Mouse (Mus musculus): ENCODE measurements around the gene Pip5k1b. TPM values are rescaled to one million over a fixed set of nuclear protein-coding genes. Genes with fewer than 3 reads are reported as not detected.

Gene Pip5k1b
- polyA plus RNA-seq, 1 experiment: 2.8 TPM

DNA sequence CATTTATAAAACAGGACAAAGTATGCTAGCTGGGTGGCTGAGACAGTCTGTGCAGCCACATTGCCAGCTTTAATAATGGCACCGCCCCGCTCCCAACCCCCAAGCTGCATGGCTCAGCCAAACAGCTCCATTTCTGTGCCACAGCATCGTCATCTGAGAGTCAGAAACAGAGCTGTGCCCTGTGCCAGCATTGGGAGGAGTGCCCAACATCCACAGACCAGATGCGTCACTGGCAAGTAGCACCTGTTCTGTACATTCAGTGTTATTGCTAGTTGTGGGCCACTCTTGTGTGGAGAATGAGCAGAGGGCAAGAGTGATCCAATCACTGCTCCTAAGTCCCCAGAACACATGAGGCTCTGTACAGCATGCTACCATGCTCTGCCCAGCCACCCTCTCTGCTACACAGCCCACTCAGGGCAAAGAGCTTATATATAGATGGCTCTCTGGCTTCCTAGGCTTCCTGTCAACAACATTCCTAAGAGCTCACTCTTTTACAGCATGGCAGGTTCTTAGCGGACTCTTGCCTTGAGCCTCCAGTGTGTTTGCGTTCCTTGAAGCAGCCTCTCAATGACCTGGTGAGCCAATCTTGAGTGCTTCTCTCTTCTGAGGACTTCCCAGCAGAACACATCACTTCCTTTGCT lies 99.0 kb downstream of the Pip5k1b start:
- DNase-seq (ENCODE audit: low read depth): peak; percentile 64
- TF ChIP-seq CTCF (IDR thresholded peaks at IDR 0.05; ENCODE audit: borderline replicate concordance, extremely low read depth, insufficient read depth, insufficient read length) (no peak), POLR2A (IDR thresholded peaks at IDR 0.05; ENCODE audit: borderline replicate concordance, extremely low read depth, insufficient read depth, insufficient read length, poor library complexity, severe bottlenecking) (no peak)

DNA sequence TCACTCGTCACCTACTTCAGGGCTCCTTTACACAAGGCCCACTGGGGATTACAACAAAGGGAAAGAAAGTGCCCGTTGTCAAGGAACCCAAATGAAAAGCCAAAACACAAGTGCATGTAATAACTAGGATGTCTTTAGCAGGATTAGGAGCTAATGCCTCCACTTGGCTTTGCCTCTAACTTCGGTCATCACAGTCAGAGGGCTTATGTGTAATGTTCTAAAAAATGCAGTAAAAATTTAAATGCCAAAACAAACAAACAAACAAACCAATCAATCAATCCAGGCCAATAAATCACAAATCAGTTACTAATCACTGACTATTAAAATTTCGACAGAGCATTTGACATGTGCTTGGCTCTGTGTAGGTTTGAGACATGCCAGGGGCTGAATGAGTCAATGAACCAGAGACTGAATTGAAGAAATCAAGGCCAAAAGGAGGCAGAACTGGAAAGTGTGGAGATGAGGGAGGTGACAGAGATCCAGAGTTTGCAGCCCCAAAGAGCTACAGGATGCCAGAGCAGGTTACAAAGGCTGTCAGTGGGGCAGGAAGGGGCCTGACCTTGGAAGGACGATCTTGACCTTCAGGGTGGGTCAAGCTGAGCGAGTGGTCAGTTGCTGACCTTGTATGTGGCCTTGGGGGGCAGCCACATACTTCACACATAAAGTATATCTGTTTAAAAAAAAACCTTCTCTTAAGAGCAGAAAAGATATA lies 100.3 kb downstream of the Pip5k1b start:
- no peak for DNase-seq (ENCODE audit: low read depth)
- TF ChIP-seq CTCF (IDR thresholded peaks at IDR 0.05; ENCODE audit: borderline replicate concordance, extremely low read depth, insufficient read depth, insufficient read length) (no peak), POLR2A (IDR thresholded peaks at IDR 0.05; ENCODE audit: borderline replicate concordance, extremely low read depth, insufficient read depth, insufficient read length, poor library complexity, severe bottlenecking) (no peak)

DNA sequence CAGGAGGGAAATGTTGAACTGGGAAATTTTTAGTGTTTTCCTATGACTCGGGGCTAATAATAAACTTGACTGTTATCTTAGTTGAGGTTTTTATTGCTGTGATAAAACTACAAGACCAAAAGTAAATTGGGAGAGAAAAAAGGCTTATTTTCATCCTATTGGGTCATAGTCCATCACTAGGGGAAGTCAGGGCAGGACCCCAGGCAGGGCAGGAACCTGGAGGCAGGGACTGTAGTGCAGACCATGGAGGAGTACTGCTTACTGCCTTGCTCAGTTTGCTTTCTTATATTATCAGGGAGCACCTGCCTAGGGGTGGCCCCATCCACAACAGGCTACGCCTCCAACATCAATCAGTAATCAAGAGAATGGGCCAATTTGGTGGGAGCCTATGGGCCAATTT lies 101.2 kb downstream of the Pip5k1b start:
- no peak for DNase-seq (ENCODE audit: low read depth)
- no peak for TF ChIP-seq POLR2A (IDR thresholded peaks at IDR 0.05; ENCODE audit: borderline replicate concordance, extremely low read depth, insufficient read depth, insufficient read length, poor library complexity, severe bottlenecking)

DNA sequence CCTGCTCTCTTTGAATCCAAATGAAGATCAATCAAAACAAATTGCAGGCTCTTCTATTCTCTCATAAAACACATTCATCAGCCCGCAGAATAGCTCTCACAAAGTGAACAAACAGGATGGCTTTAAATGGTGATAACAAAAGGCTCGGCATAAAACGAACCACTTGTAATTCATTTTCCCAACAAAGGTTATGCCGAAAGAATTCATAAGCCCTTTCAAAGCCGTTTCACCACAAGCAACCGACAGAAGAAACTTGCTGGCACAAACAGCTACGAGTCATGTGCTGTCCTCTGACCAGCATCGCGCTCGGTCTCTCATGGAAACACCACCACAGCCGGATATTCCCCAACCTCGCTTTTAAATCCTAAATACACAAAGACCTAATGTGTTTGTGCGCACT lies 102.3 kb downstream of the Pip5k1b start:
- peak; percentile 88 for DNase-seq (ENCODE audit: low read depth)
- no peak for TF ChIP-seq CTCF (IDR thresholded peaks at IDR 0.05; ENCODE audit: borderline replicate concordance, extremely low read depth, insufficient read depth, insufficient read length)

DNA sequence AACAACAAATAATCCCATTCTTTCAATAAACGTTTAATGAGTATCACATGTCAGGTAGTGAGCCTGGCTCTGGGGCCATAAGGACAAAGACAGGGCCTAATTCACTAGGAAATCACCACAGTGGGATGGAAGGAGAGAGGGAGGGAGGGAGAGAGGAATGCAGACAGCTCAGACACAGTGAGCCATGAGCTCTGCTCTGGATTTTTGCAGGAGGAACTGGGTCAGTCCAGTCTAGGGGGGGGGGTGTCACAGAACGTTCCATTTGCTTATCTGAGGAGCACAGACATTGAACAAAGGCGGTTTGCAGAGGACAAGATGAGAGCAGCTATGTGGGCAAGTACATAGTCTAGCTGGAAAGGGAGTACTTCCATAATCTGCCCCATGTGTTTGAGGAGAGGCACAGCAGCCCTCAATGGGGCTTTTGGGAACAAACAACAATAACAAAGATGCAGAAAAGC lies 103.2 kb downstream of the Pip5k1b start:
- peak; percentile 70 for DNase-seq (ENCODE audit: low read depth)
- no peak for TF ChIP-seq POLR2A (IDR thresholded peaks at IDR 0.05; ENCODE audit: borderline replicate concordance, extremely low read depth, insufficient read depth, insufficient read length, poor library complexity, severe bottlenecking)
- no peak for TF ChIP-seq CTCF (IDR thresholded peaks at IDR 0.05; ENCODE audit: borderline replicate concordance, extremely low read depth, insufficient read depth, insufficient read length)

DNA sequence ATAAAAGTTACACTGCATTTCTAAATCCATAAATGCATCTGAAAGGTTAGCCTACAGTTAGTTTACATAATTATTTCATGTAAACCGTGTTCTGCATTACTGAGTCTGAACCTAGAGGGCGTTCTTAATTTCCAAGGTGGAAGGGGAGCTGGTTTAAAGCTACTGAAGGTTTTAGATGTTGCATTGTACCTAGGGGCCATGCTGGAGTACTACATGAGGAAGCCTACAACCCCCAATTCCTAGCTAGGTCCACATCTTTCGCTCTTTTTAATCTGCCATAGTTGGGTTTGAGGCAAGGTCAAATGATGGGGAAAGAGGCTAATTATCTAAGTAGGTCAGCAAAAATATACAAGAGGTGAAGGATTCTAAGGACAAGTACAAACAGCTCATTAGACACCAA lies 104.0 kb downstream of the Pip5k1b start:
- TF ChIP-seq CTCF (IDR thresholded peaks at IDR 0.05; ENCODE audit: borderline replicate concordance, extremely low read depth, insufficient read depth, insufficient read length) (no peak), POLR2A (IDR thresholded peaks at IDR 0.05; ENCODE audit: borderline replicate concordance, extremely low read depth, insufficient read depth, insufficient read length, poor library complexity, severe bottlenecking) (no peak)
- DNase-seq (ENCODE audit: low read depth): no peak

DNA sequence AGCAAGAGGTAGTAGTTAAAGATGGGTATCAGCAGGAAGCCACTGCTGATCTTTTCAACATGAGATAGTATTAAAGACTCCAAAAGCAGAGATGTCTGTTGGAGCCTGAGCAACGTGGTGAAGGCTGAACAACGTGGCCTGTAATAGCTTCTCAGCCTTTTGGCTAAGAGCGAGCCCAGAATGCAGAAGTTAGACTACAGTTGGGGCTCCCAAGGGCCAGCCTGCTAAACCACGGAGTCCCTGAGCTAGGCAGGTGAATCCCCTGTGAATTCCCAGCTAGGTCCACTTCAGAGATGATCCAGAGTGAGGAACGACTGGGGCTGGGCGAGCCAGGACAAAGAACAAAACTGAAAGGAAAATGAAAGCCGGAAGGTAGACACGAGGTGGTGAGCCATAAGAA lies 104.9 kb downstream of the Pip5k1b start:
- DNase-seq (ENCODE audit: low read depth): no peak
- TF ChIP-seq POLR2A (IDR thresholded peaks at IDR 0.05; ENCODE audit: borderline replicate concordance, extremely low read depth, insufficient read depth, insufficient read length, poor library complexity, severe bottlenecking) (no peak), CTCF (IDR thresholded peaks at IDR 0.05; ENCODE audit: borderline replicate concordance, extremely low read depth, insufficient read depth, insufficient read length) (no peak)

DNA sequence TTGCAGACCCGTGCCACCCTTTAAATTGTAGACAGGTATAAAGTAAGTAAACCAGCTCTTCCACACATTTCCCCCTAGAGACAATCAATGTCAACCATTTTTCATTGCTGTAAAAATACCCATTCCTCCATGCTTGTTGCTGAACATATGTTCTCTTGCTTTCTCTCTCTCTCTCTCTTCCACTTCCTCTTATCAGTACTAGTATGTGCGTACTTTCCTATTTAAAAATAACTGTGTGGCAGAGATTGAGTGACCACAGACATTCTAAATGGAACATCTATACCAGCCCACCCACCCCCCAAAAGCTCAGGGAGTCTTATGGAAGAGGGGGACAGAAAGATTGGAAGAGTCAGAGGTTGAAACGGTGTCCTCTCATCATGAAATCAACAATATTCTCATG lies 111.3 kb downstream of the Pip5k1b start:
- TF ChIP-seq CTCF (IDR thresholded peaks at IDR 0.05; ENCODE audit: borderline replicate concordance, extremely low read depth, insufficient read depth, insufficient read length) (no peak), POLR2A (IDR thresholded peaks at IDR 0.05; ENCODE audit: borderline replicate concordance, extremely low read depth, insufficient read depth, insufficient read length, poor library complexity, severe bottlenecking) (no peak)
- no peak for DNase-seq (ENCODE audit: low read depth)

DNA sequence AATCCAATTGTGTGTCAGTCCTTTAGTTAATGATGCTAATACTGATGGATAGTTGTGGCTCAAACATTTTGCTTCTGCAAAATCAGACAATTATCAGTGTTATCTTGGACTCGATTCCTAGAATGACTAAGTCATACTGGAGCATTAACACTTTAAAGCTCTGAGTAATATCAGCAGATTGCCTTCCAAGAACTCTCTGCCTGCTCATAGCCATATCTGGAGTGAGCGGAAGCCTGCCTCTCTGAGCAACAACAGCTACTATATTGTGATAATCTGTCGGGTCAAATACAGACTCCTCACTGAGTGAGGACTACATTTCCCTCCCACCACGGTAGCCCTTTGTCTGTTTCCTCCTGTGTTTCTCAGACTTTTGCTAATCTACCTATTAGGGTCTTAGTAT lies 116.0 kb downstream of the Pip5k1b start:
- DNase-seq (ENCODE audit: low read depth): no peak
- TF ChIP-seq POLR2A (IDR thresholded peaks at IDR 0.05; ENCODE audit: borderline replicate concordance, extremely low read depth, insufficient read depth, insufficient read length, poor library complexity, severe bottlenecking): no peak
- no peak for TF ChIP-seq CTCF (IDR thresholded peaks at IDR 0.05; ENCODE audit: borderline replicate concordance, extremely low read depth, insufficient read depth, insufficient read length)

DNA sequence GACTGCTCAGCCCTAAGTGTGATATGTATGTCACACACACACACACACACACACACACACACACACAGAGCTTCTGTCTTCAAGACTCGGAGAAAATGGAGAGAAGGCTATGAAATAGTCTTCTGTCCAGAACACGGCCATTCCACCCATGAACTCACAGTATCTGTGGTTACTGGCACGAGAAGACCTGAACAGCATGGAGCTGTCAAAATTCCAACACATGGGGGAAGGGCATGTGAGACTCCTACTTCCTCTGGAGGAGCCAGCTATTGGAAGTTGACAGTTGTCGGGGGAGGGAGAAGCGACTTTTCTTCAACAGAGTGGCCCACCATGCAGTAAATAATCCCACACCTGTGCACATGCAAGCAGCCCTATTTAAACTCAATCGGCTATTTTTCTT lies 121.4 kb downstream of the Pip5k1b start:
- no peak for TF ChIP-seq CTCF (IDR thresholded peaks at IDR 0.05; ENCODE audit: borderline replicate concordance, extremely low read depth, insufficient read depth, insufficient read length)
- TF ChIP-seq POLR2A (IDR thresholded peaks at IDR 0.05; ENCODE audit: borderline replicate concordance, extremely low read depth, insufficient read depth, insufficient read length, poor library complexity, severe bottlenecking): no peak
- no peak for DNase-seq (ENCODE audit: low read depth)

DNA sequence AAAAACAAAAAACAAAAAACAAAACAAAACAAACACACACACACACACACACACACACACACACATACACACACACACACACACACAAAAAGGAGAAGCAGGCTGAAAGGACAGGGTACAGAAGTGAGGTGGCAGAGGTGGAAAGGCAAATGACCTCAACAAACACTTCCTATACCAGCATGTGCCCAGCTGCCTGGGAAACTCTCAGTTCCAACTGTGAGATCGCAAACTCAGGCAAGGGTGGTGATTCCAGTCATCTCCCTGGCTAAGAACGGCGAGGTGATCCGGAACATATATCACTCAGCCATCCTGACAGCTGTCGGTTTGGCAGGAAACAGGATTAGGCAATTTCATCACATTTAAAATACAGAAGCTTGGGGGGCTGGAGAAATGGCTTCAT lies 123.2 kb downstream of the Pip5k1b start:
- DNase-seq (ENCODE audit: low read depth): no peak
- no peak for TF ChIP-seq CTCF (IDR thresholded peaks at IDR 0.05; ENCODE audit: borderline replicate concordance, extremely low read depth, insufficient read depth, insufficient read length)
- TF ChIP-seq POLR2A (IDR thresholded peaks at IDR 0.05; ENCODE audit: borderline replicate concordance, extremely low read depth, insufficient read depth, insufficient read length, poor library complexity, severe bottlenecking): no peak

DNA sequence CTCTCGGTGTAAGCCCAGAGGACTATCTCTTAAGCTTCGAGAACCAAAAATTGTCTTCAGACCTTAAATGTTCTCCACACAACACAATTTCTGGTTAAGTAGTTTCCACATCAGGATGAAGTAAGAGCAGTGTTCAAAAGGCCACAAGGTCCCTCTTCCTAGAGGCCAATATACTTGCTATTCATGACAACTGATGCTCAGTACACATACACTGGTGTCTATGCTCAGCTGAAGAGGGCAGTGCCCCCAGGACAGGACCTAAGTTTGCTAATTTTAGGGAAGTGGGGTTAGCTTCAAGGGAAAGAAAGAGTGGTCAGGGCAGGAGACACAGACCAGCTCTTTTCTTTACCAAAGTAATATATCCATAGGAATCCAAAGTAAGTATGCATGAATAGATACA lies 124.3 kb downstream of the Pip5k1b start:
- no peak for DNase-seq (ENCODE audit: low read depth)
- TF ChIP-seq POLR2A (IDR thresholded peaks at IDR 0.05; ENCODE audit: borderline replicate concordance, extremely low read depth, insufficient read depth, insufficient read length, poor library complexity, severe bottlenecking) (no peak), CTCF (IDR thresholded peaks at IDR 0.05; ENCODE audit: borderline replicate concordance, extremely low read depth, insufficient read depth, insufficient read length) (no peak)

Data from brain, embryonic 14.5 days (tissue).